In genomic region chr9:120932797-120933586, GRCm38 (mm10) we compare ENCODE assay signal across 8 mouse cellular contexts. TPM values are rescaled to one million over a fixed set of nuclear protein-coding genes. Genes with fewer than 3 reads are reported as not detected.
DNase-seq lines count a peak whose midpoint lies in the region; ATAC-seq and TF ChIP-seq lines count a peak whose summit lies in the region.

No protein-coding gene starts in this region.

- DNase-seq in Patski (ENCODE audit: low read depth, low spot score), result peak; percentile 65
- peak; percentile 99 for DNase-seq in cerebellum, postnatal 10 days
- peak; percentile 92 to 97 for DNase-seq in frontal cortex, postnatal 10 days (ENCODE audit: low spot score in 2 of 2)
- DNase-seq in layer of hippocampus, postnatal 14 days (ENCODE audit: low spot score in 2 of 2), result peak; percentile 96 to 97
- DNase-seq in lung, postnatal 10 days, result peak; percentile 98
- peak; percentile 99 for DNase-seq in ovary, postnatal 36 days (ENCODE audit: low spot score)
- DNase-seq in thymus, postnatal 14 days, result peak; percentile 98

- WGBS in hindbrain, embryonic 12.5 days, result 6% methylated on average over 63 of the region's 78 CpGs

- H3K4me1 ChIP-seq in hindbrain, embryonic 12.5 days, result peaks cover 38% of the 10 kb centered on the region

- in situ Hi-C loops in Patski (cut with MboI; ENCODE audit: low pct_unique_long_range_greater_than_20kb), result no loop called here

- H3K36me3 ChIP-seq in hindbrain, embryonic 12.5 days, result no peaks in the 10 kb centered on the region

- CTCF ChIA-PET in Patski (lab: Charles Lee), result no interaction called here

- H3K9me3 ChIP-seq in hindbrain, embryonic 12.5 days (replicated peaks), result no peaks in the 10 kb centered on the region

- peak overlapping the region; percentile 91 for H3K4me2 ChIP-seq in hindbrain, embryonic 12.5 days (replicated peaks)

- POLR2A ChIA-PET in Patski (lab: Charles Lee), result no interaction called here

- H3K27ac ChIP-seq in hindbrain, embryonic 12.5 days, result peak overlapping the region; percentile 94

- ATAC-seq in Patski, result peak; percentile 78
- ATAC-seq in hindbrain, embryonic 12.5 days (ENCODE audit: low FRiP score), result peak; percentile 90

- H3K9ac ChIP-seq in hindbrain, embryonic 12.5 days, result peak overlapping the region; percentile 78

- peak overlapping the region; percentile 65 for H3K4me3 ChIP-seq in hindbrain, embryonic 12.5 days

- no peak for TF ChIP-seq CTCF in Patski (IDR thresholded peaks at IDR 0.05)

- H3K27me3 ChIP-seq in Patski, result no peaks in the 10 kb centered on the region
- no peaks in the 10 kb centered on the region for H3K27me3 ChIP-seq in hindbrain, embryonic 12.5 days

RNA-seq across cellular contexts. Expression of gene Ctnnb1, which starts 4.0 kb away (rescaled TPM):
- polyA plus RNA-seq in Patski (2021), result 651 TPM
- polyA plus RNA-seq in hindbrain, embryonic 12.5 days (2016; fragmentation: Nextera tagmentation; extraction: Ambion mirVana), result 672 and 677 TPM in 2 replicates
- 100 to 1,000 TPM; 772 to 788 TPM for total RNA-seq in layer of hippocampus, postnatal 14 days (2021)

Comparison
In these comparisons a context has a peak if more than half of its experiments do, and no peak if none do; other contexts are left out.
1. Peak in every context shown above with its lines: DNase-seq, ATAC-seq, H3K4me3 ChIP-seq and H3K27ac ChIP-seq.